Mouse (Mus musculus): ENCODE measurements around the gene Gm35315.

GRCm38 (mm10) chr5:110103901-110104615 lies 9.8 kb upstream of the Gm35315 start:
- TF ChIP-seq HCFC1 (IDR thresholded peaks at IDR 0.05; ENCODE audit: borderline replicate concordance, insufficient read depth, low read length) (no peak), CHD2 (IDR thresholded peaks at IDR 0.05; ENCODE audit: low read depth, low read length) (no peak), ZNF384 (IDR thresholded peaks at IDR 0.05; ENCODE audit: low read depth, low read length) (no peak), MAFK (IDR thresholded peaks at IDR 0.05; ENCODE audit: insufficient read depth, low read depth, low read length) (no peak), ZC3H11A (IDR thresholded peaks at IDR 0.05; ENCODE audit: borderline replicate concordance, low read depth, low read length) (no peak)
